Mouse (Mus musculus) ES-Bruce4 (cell line): Measurements from ENCODE around the gene Abhd17b. TPM values are rescaled to one million over a fixed set of nuclear protein-coding genes. Genes with fewer than 3 reads are reported as not detected.
"Not testable (repeated sequence)": the region's sequence is repeated elsewhere in the genome, so short reads cannot be mapped to it uniquely, and the experiment has no call there.

Experiments used
- H3K27ac ChIP-seq: 2 replicates; pipeline ENCODE4 v1.5.1; 2012; ENCODE audit warnings: low read length, inconsistent platforms; ENCODE audit not compliant: insufficient read depth
- H3K27me3 ChIP-seq: 2 replicates; pipeline ENCODE4 v1.6.1; 2012; ENCODE audit warnings: mild to moderate bottlenecking, low read length, inconsistent platforms; ENCODE audit not compliant: control insufficient read depth, poor library complexity, insufficient read depth, severe bottlenecking
- H3K36me3 ChIP-seq: 2 replicates; pipeline ENCODE4 v1.6.1; 2012; ENCODE audit warnings: inconsistent platforms, mild to moderate bottlenecking, low read length, moderate library complexity; ENCODE audit not compliant: control insufficient read depth, poor library complexity, insufficient read depth, severe bottlenecking
- H3K4me1 ChIP-seq: one replicate; pipeline ENCODE4 v1.8.1; 2011; ENCODE audit warnings: low read length; ENCODE audit not compliant: control insufficient read depth, insufficient read depth
- H3K4me3 ChIP-seq: 2 replicates; pipeline ENCODE4 v1.5.1; 2011; ENCODE audit warnings: low read depth, mild to moderate bottlenecking, low read length
- H3K9ac ChIP-seq: 2 replicates; pipeline ENCODE4 v1.6.1; 2012; ENCODE audit warnings: low read depth, mild to moderate bottlenecking, inconsistent platforms; ENCODE audit not compliant: poor library complexity, severe bottlenecking
- H3K9me3 ChIP-seq: replicated peaks from 2 replicates; pipeline ENCODE4 v1.6.1; 2012; ENCODE audit warnings: mild to moderate bottlenecking, low read length, inconsistent platforms; ENCODE audit not compliant: control insufficient read depth, poor library complexity, insufficient read depth, severe bottlenecking
- CTCF ChIP-seq: IDR thresholded peaks from one replicate; pipeline ENCODE4 v1.8.1; 2011; ENCODE audit warnings: low read depth, low read length
- EP300 ChIP-seq: IDR thresholded peaks from 2 replicates; pipeline ENCODE4 v1.6.1; 2011; ENCODE audit warnings: low read depth, low read length; ENCODE audit not compliant: insufficient read depth
- POLR2A ChIP-seq: IDR thresholded peaks from one replicate; pipeline ENCODE4 v1.8.1; 2011; ENCODE audit warnings: low read length; ENCODE audit not compliant: insufficient read depth
- polyA plus RNA-seq: library from polyadenylated mRNA; stranded (reverse); fragments of >200 nt; gene quantifications from 2 replicates; pipeline ENCODE4 v1.2.4, GENCODE M21; 2011; ENCODE audit warnings: low read depth; ENCODE audit not compliant: missing spikeins, insufficient read depth, insufficient read length

Abhd17b gene
- polyA plus RNA-seq, 1 experiment, result 36.7 TPM

GRCm38 (mm10) chr19:21611725-21612575 is 41.0 kb upstream of the Abhd17b start:
- Histone ChIP-seq H3K4me3 (no peak overlapping the region), H3K27me3 (no peaks in the 10 kb centered on the region), H3K9ac (no peak overlapping the region), H3K27ac (no peak overlapping the region), H3K9me3 (no peaks in the 10 kb centered on the region), H3K36me3 (no peaks in the 10 kb centered on the region), H3K4me1 (peaks cover 3% of the 10 kb centered on the region)
- no peak for TF ChIP-seq CTCF
- TF ChIP-seq POLR2A, result no peak
- TF ChIP-seq EP300, result no peak

GRCm38 (mm10) chr19:21615801-21616200 is 37.2 kb upstream of the Abhd17b start:
- Histone ChIP-seq H3K27ac (no peak overlapping the region), H3K27me3 (no peaks in the 10 kb centered on the region), H3K4me3 (no peak overlapping the region), H3K4me1 (peaks cover 3% of the 10 kb centered on the region), H3K9ac (no peak overlapping the region), H3K9me3 (no peaks in the 10 kb centered on the region), H3K36me3 (no peaks in the 10 kb centered on the region)
- TF ChIP-seq POLR2A, result no peak
- TF ChIP-seq EP300, result no peak
- TF ChIP-seq CTCF, result no peak

DNA sequence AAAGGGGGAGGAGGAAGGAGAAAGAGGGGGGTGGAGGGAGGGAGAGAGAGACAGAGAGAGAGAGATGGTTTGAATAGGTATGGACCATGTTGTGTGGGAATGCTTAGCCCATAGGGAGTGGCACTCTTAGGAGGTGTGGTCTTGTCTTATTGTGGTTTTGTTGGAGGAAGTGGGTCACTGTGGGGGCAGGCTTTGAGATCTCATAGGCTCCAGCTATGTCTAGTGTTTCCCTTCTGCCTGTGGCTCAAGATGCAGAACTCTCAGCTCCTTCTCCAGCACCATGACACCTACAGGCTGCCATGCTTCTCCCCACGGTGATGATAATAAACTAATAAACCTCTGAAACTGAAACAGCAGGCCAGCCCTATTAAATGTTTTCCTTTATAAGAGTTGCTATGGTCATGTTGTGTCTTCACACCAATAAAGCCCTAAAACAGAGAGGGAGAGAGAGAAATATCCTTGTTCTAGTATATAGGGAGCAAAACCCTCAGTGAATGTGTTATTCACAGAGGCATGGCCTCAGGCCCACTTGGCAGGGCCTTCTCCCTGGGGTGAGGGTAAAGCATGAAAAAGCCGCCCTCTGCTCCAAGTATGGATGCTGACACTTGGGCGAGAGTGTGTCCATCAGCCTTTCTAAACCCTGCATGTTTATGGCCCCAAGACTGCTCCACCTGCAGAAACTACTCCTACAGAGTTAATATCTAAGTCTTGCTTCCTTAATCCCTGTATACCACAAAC is 29.4 kb upstream of the Abhd17b start:
- Histone ChIP-seq H3K27ac (no peak overlapping the region), H3K36me3 (no peaks in the 10 kb centered on the region), H3K27me3 (no peaks in the 10 kb centered on the region), H3K4me1 (no peaks in the 10 kb centered on the region), H3K9me3 (no peaks in the 10 kb centered on the region), H3K4me3 (no peak overlapping the region), H3K9ac (no peak overlapping the region)
- TF ChIP-seq POLR2A, result no peak
- no peak for TF ChIP-seq EP300
- no peak for TF ChIP-seq CTCF

DNA sequence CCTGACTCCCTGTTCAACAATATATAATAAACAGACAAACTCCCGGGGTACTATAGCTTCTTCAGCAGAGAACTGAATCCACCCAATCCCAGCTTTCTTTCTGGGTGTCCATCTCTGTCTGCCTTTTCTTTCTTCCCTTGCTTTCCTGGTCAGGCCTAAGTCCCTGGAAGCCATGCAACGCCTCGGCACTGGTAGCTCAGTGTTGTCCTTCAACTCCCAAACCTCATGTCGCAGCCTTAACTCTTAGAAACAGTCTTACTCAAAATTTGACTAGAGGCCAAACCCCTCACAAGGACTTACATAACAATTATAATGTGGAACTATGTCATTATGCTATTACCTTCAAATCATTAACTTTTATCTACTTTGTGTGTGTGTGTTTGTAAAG is 28.8 kb upstream of the Abhd17b start:
- no peak overlapping the region for H3K27ac ChIP-seq
- TF ChIP-seq EP300 (no peak), CTCF (no peak), POLR2A (no peak)
- H3K9ac ChIP-seq, result no peak overlapping the region
- H3K9me3 ChIP-seq, result no peaks in the 10 kb centered on the region
- no peaks in the 10 kb centered on the region for H3K27me3 ChIP-seq
- no peaks in the 10 kb centered on the region for H3K36me3 ChIP-seq
- H3K4me3 ChIP-seq, result no peak overlapping the region
- no peaks in the 10 kb centered on the region for H3K4me1 ChIP-seq

- no peak overlapping the region for H3K9ac ChIP-seq
- no peak overlapping the region for H3K27ac ChIP-seq
- no peak overlapping the region for H3K4me3 ChIP-seq
- no peaks in the 10 kb centered on the region for H3K36me3 ChIP-seq
- TF ChIP-seq CTCF (no peak), POLR2A (no peak), EP300 (no peak)
- H3K4me1 ChIP-seq, result no peaks in the 10 kb centered on the region
- no peaks in the 10 kb centered on the region for H3K27me3 ChIP-seq
- no peaks in the 10 kb centered on the region for H3K9me3 ChIP-seq
Observed at GRCm38 (mm10) chr19:21626271-21626988, 26.6 kb upstream of the Abhd17b start.

DNA sequence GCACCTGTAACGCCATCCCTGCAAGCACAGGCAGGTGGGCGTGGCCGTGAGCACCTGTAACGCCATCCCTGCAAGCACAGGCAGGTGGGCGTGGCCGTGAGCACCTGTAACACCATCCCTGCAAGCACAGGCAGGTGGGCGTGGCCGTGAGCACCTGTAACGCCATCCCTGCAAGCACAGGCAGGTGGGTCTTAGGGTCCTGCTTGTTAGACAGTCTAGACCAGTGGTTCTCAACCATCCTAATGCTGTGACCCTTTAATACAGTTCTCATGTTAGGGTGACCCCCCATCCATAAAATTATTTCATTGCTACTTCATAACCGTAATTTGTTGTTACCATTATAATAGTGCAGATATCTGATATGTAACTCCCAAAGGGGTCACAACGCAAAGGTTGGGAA is 24.5 kb upstream of the Abhd17b start:
- not testable (repeated sequence) for H3K9ac ChIP-seq, H3K27ac ChIP-seq, H3K36me3 ChIP-seq, H3K9me3 ChIP-seq, H3K27me3 ChIP-seq, H3K4me3 ChIP-seq, H3K4me1 ChIP-seq
